Mouse (Mus musculus): Measurements from ENCODE around the gene Cobll1. TPM values are rescaled to one million over a fixed set of nuclear protein-coding genes. Genes with fewer than 3 reads are reported as not detected.

Gene Cobll1
- polyA plus RNA-seq, 1 experiment from 2014 or later: 3.4 TPM

GRCm38 (mm10) chr2:65214556-65214955 lies 24.6 kb downstream of the Cobll1 start:
- H3K9ac ChIP-seq: no peak overlapping the region
- H3K4me1 ChIP-seq: no peaks in the 10 kb centered on the region
- WGBS: 96% methylated on average over 1 of the region's 1 CpGs
- H3K9me3 ChIP-seq: no peaks in the 10 kb centered on the region
- H3K27ac ChIP-seq: no peak overlapping the region
- no peak overlapping the region for H3K4me2 ChIP-seq
- no peaks in the 10 kb centered on the region for H3K36me3 ChIP-seq (replicated peaks)
- no peaks in the 10 kb centered on the region for H3K27me3 ChIP-seq (replicated peaks)
- H3K4me3 ChIP-seq: no peak overlapping the region
- no peak for ATAC-seq (replicated peaks)

DNA sequence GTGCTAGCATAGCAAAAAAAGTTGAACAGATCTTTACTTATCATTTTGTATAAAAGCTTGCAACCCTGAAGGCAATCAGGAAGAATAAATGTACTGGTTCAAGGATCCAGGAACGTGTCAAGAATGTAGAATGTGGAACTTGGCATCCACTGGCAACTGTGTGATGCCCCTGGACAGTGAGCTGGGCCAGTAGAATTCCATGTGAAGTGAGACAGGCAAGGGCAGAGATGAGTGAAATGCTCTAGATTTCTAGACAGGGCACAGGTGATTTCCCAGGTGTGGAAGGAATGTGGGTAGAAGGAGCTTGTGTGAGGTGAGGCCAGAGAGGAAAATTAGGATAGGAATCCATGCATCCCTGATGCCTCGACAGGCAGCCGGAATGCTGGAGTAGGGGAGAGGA lies 25.5 kb downstream of the Cobll1 start:
- Histone ChIP-seq H3K27ac (no peak overlapping the region), H3K4me2 (no peak overlapping the region), H3K9ac (no peak overlapping the region), H3K4me1 (no peaks in the 10 kb centered on the region), H3K36me3 (replicated peaks) (no peaks in the 10 kb centered on the region), H3K9me3 (no peaks in the 10 kb centered on the region), H3K27me3 (replicated peaks) (no peaks in the 10 kb centered on the region), H3K4me3 (no peak overlapping the region)
- ATAC-seq (replicated peaks): no peak
- WGBS: 90% methylated on average over 3 of the region's 3 CpGs

- H3K27me3 ChIP-seq (replicated peaks): no peaks in the 10 kb centered on the region
- no peaks in the 10 kb centered on the region for H3K9me3 ChIP-seq
- H3K27ac ChIP-seq: no peak overlapping the region
- no peak overlapping the region for H3K9ac ChIP-seq
- 84% methylated on average over 3 of the region's 3 CpGs for WGBS
- no peak overlapping the region for H3K4me3 ChIP-seq
- no peak overlapping the region for H3K4me2 ChIP-seq
- H3K36me3 ChIP-seq (replicated peaks): no peaks in the 10 kb centered on the region
- no peaks in the 10 kb centered on the region for H3K4me1 ChIP-seq
- no peak for ATAC-seq (replicated peaks)
These were observed 27.6 kb downstream of the Cobll1 start for GRCm38 (mm10) chr2:65211620-65212019.

GRCm38 (mm10) chr2:65207750-65208149 lies 31.5 kb downstream of the Cobll1 start:
- H3K27ac ChIP-seq: no peak overlapping the region
- no peaks in the 10 kb centered on the region for H3K9me3 ChIP-seq
- WGBS: 86% methylated on average over 2 of the region's 2 CpGs
- no peak for ATAC-seq (replicated peaks)
- H3K4me1 ChIP-seq: no peaks in the 10 kb centered on the region
- no peaks in the 10 kb centered on the region for H3K27me3 ChIP-seq (replicated peaks)
- no peak overlapping the region for H3K4me3 ChIP-seq
- no peaks in the 10 kb centered on the region for H3K36me3 ChIP-seq (replicated peaks)
- H3K9ac ChIP-seq: no peak overlapping the region
- no peak overlapping the region for H3K4me2 ChIP-seq

DNA sequence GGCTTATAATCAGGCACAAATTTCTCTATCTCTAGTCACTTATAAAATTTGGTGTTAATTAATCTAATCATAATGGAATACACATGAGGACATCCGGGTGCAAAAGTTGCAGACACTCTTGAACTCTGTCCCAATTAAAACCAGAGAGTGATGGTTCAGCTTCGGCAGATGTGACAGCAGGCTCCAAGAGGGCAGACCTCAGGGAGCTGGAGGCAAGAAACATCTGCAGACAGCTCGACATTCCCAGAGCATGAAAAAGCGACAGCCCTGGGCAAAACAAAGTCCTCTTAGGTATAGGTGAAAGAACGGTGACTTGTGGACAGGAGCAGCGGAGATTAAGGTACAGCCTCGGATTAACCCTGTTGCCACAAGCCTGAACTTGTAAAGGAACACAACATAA lies 35.5 kb downstream of the Cobll1 start:
- no peak overlapping the region for H3K27ac ChIP-seq
- H3K27me3 ChIP-seq (replicated peaks): no peaks in the 10 kb centered on the region
- H3K9me3 ChIP-seq: no peaks in the 10 kb centered on the region
- no peak overlapping the region for H3K9ac ChIP-seq
- no peak for ATAC-seq (replicated peaks)
- H3K4me3 ChIP-seq: no peak overlapping the region
- no peaks in the 10 kb centered on the region for H3K36me3 ChIP-seq (replicated peaks)
- 75% methylated on average over 7 of the region's 7 CpGs for WGBS
- H3K4me1 ChIP-seq: no peaks in the 10 kb centered on the region
- H3K4me2 ChIP-seq: no peak overlapping the region

- Histone ChIP-seq H3K27me3 (replicated peaks) (no peaks in the 10 kb centered on the region), H3K36me3 (replicated peaks) (no peaks in the 10 kb centered on the region), H3K27ac (no peak overlapping the region), H3K4me3 (no peak overlapping the region), H3K4me1 (no peaks in the 10 kb centered on the region), H3K4me2 (no peak overlapping the region), H3K9ac (no peak overlapping the region), H3K9me3 (no peaks in the 10 kb centered on the region)
- 89% methylated on average over 9 of the region's 9 CpGs for WGBS
- no peak for ATAC-seq (replicated peaks)
These were observed 39.5 kb downstream of the Cobll1 start for GRCm38 (mm10) chr2:65199706-65200105.

DNA sequence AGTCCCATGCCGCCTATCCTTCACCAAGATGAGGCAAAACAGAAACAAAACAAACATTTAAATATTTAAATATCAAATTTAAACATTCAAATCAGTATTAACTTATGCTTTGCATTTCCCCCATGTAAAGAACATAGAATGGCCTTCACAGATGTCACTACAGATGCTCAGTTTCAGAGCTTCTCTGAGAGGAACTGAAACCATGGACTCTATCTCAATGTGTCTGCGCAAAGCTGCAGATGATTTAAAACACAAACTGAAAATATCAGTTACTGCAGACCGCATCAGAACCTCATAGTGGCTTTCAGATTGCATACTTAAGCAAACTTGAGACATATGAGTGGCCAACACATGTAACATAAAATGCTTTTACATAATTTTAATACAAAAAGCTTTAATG lies 40.6 kb downstream of the Cobll1 start:
- H3K27me3 ChIP-seq (replicated peaks): no peaks in the 10 kb centered on the region
- 90% methylated on average over 3 of the region's 3 CpGs for WGBS
- no peak for ATAC-seq (replicated peaks)

GRCm38 (mm10) chr2:65196994-65197393 lies 42.2 kb downstream of the Cobll1 start:
- WGBS: 95% methylated on average over 1 of the region's 1 CpGs
- H3K9ac ChIP-seq: no peak overlapping the region
- H3K9me3 ChIP-seq: no peaks in the 10 kb centered on the region
- H3K27me3 ChIP-seq (replicated peaks): no peaks in the 10 kb centered on the region
- ATAC-seq (replicated peaks): no peak
- no peak overlapping the region for H3K27ac ChIP-seq
- H3K4me3 ChIP-seq: no peak overlapping the region
- H3K4me2 ChIP-seq: no peak overlapping the region
- no peaks in the 10 kb centered on the region for H3K36me3 ChIP-seq (replicated peaks)
- no peaks in the 10 kb centered on the region for H3K4me1 ChIP-seq

More for the DNA sequence above, 40.6 kb downstream of the Cobll1 start:
- no peak overlapping the region for H3K9ac ChIP-seq
- H3K4me1 ChIP-seq: no peaks in the 10 kb centered on the region
- no peak overlapping the region for H3K4me2 ChIP-seq
- H3K9me3 ChIP-seq: no peaks in the 10 kb centered on the region
- no peaks in the 10 kb centered on the region for H3K36me3 ChIP-seq (replicated peaks)
- H3K4me3 ChIP-seq: no peak overlapping the region
- H3K27ac ChIP-seq: no peak overlapping the region

- no peak overlapping the region for H3K9ac ChIP-seq
- ATAC-seq (replicated peaks): no peak
- no peak overlapping the region for H3K4me2 ChIP-seq
- H3K9me3 ChIP-seq: no peaks in the 10 kb centered on the region
- H3K27ac ChIP-seq: no peak overlapping the region
- H3K27me3 ChIP-seq (replicated peaks): no peaks in the 10 kb centered on the region
- H3K36me3 ChIP-seq (replicated peaks): no peaks in the 10 kb centered on the region
- no peaks in the 10 kb centered on the region for H3K4me1 ChIP-seq
- 86% methylated on average over 9 of the region's 9 CpGs for WGBS
- no peak overlapping the region for H3K4me3 ChIP-seq
These were observed 43.8 kb downstream of the Cobll1 start for GRCm38 (mm10) chr2:65195233-65196010.

DNA sequence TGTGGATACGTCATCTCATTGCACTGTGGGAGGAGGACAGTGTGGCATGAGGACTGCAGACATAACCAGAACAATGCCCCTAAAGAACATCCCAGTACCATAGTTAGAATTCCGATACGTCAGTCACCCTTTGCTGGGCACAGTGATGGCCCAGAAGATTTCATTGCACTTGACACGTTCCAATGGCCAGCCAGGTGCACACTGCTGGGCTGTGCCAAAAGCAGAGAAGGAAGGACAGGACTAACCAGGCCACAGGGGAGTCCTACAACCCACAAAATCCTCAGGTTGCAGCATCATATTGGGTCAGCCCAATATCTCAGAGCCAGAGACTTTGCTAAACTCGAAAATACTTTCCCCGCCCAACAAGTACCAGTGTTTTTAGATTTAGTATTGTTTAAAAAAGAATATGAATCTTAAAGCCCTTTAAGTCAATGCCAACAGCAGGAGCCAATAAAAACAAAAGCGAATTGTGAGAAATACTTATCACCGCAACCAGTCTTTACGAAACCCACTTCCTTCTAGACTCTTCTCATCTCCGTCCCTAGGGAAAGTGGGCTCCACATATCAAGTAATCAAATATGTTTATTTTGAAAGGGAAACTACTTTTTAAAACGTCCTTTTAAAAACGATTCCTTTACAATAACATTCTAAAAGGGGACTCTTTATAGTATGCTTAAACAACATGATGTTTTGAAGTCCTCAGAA lies 46.0 kb downstream of the Cobll1 start:
- H3K9ac ChIP-seq: no peak overlapping the region
- no peaks in the 10 kb centered on the region for H3K9me3 ChIP-seq
- H3K4me3 ChIP-seq: no peak overlapping the region
- no peaks in the 10 kb centered on the region for H3K4me1 ChIP-seq
- H3K4me2 ChIP-seq: no peak overlapping the region
- H3K27ac ChIP-seq: no peak overlapping the region
- no peak for ATAC-seq (replicated peaks)
- 85% methylated on average over 12 of the region's 12 CpGs for WGBS
- H3K36me3 ChIP-seq (replicated peaks): no peaks in the 10 kb centered on the region
- no peaks in the 10 kb centered on the region for H3K27me3 ChIP-seq (replicated peaks)

DNA sequence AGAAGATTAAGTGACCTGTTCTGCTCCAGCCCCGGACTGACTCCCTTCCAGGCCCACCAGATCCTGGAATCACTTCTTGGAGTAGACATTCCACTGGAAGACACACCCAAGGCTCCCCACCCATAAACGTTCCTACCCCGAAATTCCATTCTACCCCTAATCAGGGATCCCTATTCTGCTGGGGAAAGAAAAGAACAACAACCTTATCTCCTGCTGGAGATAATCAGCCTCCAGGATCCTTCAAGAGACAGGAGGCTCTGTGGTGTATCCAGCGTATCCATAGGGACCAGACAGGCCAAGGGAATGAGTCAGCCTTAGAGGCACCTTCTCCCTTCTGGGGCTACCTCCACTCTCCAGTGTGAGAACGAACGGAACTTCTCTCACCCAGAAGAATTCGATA lies 47.8 kb downstream of the Cobll1 start:
- ATAC-seq (replicated peaks): no peak
- H3K4me3 ChIP-seq: no peak overlapping the region
- no peaks in the 10 kb centered on the region for H3K36me3 ChIP-seq (replicated peaks)
- H3K27me3 ChIP-seq (replicated peaks): no peaks in the 10 kb centered on the region
- no peak overlapping the region for H3K27ac ChIP-seq
- 74% methylated on average over 7 of the region's 7 CpGs for WGBS
- no peaks in the 10 kb centered on the region for H3K4me1 ChIP-seq
- no peak overlapping the region for H3K9ac ChIP-seq
- no peak overlapping the region for H3K4me2 ChIP-seq
- no peaks in the 10 kb centered on the region for H3K9me3 ChIP-seq

GRCm38 (mm10) chr2:65189346-65189745 lies 49.9 kb downstream of the Cobll1 start:
- Histone ChIP-seq H3K4me3 (no peak overlapping the region), H3K9ac (no peak overlapping the region), H3K36me3 (replicated peaks) (no peaks in the 10 kb centered on the region), H3K9me3 (no peaks in the 10 kb centered on the region), H3K27ac (no peak overlapping the region), H3K27me3 (replicated peaks) (no peaks in the 10 kb centered on the region), H3K4me2 (no peak overlapping the region), H3K4me1 (no peaks in the 10 kb centered on the region)
- no peak for ATAC-seq (replicated peaks)
- 72% methylated on average over 7 of the region's 7 CpGs for WGBS

DNA sequence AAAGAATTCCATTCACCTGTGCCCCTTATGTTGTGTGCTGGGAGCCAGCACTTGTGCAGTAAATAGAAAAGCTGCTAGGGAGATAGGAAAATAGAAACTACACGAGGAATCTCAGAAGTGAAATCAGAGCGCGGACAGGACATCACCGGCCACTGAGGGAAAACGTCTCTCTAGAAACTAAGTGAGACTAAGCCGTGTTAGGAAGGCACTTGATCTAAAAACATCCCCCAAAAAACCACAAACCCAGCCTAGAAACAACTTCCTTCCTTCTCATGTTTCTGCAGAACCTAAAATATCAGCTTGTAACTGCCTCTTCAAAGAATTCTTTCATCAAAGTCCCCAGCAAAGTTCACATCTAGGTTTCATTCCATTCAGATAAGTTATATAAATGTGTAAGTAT lies 50.6 kb downstream of the Cobll1 start:
- no peaks in the 10 kb centered on the region for H3K4me1 ChIP-seq
- ATAC-seq (replicated peaks): no peak
- no peak overlapping the region for H3K4me3 ChIP-seq
- WGBS: 66% methylated on average over 6 of the region's 6 CpGs
- H3K36me3 ChIP-seq (replicated peaks): no peaks in the 10 kb centered on the region
- H3K27ac ChIP-seq: no peak overlapping the region
- no peak overlapping the region for H3K4me2 ChIP-seq
- no peak overlapping the region for H3K9ac ChIP-seq
- no peaks in the 10 kb centered on the region for H3K27me3 ChIP-seq (replicated peaks)
- H3K9me3 ChIP-seq: no peaks in the 10 kb centered on the region
